Mouse (Mus musculus) CD4-positive helper T cell, adult 2 months (primary cell): ENCODE data around the gene Fez1.

Experiments used
- DNase-seq: peaks from one replicate; pipeline ENCODE4 v3.0.0-alpha.2; 2012; ENCODE audit warnings: low read depth, missing footprints, low spot score

Gene Fez1

DNA sequence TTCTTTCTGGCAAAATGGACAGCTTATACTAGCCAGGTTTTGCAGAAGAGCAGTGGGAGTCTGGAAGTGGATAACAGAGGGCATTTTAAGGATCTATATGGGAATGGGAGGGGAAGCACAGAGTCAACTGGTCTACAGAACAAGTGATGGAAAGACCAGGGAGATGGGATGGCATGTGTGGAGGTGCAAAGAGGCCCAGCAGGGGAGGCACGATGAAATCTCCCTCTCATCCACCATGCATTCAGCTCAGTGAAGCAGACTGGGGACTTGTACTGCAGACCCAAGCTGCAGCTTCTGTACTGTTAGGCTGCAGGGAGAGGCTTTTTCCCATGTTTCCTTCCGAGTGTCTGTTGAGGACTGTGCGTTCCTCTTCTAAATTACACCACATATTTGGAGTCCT lies 12.2 kb downstream of the Fez1 start:
- DNase-seq: no peak

- no peak for DNase-seq
Measured at GRCm38 (mm10) chr9:36846346-36846745, 24.7 kb downstream of the Fez1 start.

GRCm38 (mm10) chr9:36848661-36849060 lies 27.0 kb downstream of the Fez1 start:
- DNase-seq: no peak

- DNase-seq: no peak
Measured at GRCm38 (mm10) chr9:36850091-36850490, 28.4 kb downstream of the Fez1 start.

DNA sequence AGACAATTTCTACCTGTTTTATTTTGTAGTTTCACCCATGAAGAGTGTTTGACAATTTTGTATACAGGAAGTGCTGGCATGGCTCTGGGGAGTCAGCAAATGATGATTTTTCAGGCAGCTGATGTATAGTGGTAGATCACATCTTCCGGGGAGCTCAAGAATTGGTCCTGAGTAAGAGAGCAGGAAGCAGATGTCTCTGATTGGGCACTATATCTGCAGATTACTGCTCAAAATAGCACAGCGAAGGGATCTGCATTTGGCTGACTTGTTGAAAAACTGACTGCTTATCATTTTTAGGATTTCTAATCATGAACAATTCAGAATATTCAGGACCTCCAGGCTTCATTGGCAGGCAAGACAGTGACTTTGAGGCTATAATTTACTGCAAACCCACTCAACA lies 30.5 kb downstream of the Fez1 start:
- no peak for DNase-seq

DNA sequence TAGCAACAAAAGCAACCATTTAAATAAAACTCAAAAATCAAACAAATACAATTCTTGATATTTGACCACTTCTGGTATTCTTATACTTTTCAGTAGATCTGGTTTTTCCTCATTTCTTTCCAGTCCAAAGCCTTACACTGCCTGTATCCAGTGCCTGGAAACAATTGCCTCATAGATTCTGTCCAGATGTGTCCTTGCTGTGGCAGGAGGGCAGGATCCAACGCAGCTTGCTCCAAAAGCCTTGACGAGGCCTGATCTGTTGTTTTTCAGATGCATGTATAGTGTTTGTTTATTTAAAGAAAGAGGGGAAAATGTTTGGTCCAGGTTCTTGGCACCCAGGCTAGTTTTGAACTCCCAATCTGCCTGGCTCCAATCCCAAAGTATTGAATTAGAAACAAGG lies 34.7 kb downstream of the Fez1 start:
- no peak for DNase-seq

- DNase-seq: peak; percentile 42
Measured at GRCm38 (mm10) chr9:36857476-36858117, 35.9 kb downstream of the Fez1 start.

DNA sequence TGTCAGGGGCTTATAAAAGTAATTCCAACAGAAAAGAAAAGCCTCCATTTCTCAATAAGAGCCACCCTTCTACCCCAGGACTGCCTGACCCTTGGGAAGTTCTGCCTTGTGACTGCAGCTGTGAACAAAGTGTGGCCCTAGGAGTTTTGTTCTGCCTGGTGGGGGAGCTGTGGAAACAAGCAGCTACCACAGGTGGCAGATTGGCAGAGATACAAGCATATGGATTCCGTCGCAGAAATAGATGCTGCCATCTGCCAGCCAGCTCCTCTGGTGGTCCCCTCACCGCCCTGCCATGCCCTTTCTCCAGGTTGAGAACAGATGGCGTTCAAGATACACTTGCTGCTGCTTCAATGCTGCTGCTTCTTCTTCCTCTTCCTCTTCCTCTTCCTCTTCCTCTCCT lies 37.0 kb downstream of the Fez1 start:
- no peak for DNase-seq

GRCm38 (mm10) chr9:36862576-36862975 lies 40.9 kb downstream of the Fez1 start:
- no peak for DNase-seq

DNA sequence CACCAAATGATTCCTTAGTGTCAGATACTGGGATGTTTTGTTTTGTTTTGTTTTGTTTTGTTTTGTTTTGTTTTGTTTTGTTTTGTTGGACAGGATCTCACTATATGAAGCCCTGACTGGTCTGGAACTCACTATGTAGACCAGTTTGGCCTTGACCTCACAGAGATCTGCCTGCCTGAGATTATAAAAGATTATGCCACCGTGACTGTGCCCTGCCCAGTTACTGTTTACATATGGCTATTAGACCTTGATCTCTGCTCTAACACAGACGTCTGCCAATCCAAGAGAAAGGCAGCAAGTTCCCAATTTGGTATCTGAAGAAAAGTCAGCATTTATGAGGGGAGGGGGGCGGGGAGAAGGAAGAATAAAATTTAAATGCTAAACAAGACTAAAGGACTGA lies 42.0 kb downstream of the Fez1 start:
- DNase-seq: no peak

DNA sequence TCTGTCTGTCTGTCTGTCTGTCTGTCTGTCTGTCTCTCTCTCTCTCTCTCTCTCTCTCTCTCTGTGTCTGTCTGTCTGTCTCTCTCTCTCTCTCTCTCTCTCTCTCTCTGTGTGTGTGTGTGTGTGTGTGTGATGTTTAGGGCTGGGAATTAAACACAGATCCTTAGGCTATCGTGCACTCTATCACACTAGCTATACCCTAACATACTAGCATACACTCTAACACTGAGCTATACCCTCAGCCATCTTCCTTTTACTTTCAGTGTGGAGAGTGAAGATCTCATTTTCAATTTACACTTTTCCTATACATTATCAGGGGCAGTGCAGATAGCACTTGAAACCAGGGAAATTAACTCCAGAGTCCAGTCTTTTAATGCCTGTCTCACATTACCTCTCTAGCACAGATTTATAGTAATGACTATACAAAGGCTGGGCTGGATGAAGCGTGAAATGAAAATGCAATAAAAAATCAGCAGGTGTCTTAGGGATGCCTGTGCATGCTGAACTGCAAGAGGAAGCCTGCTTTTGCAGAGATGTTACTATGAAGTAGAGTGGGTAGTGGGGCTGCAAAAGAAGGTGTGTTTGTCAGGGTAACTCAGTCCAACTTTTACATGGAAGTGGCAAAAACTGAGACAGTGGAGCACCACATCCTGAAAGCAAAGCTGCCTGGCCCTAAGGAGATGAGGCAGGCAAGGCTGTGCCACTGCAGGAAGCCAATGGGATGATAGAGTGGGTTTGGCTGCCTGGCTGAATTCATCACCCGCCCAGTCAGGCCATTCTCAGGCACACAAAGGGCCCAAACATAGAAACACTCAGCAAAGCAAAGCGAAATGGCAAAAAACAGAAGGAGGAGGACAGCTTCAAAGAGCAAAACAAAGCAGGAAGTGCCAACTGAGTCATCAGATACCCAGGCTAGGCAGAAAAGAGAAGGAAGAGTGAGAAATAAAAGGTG lies 43.5 kb downstream of the Fez1 start:
- DNase-seq: no peak

DNA sequence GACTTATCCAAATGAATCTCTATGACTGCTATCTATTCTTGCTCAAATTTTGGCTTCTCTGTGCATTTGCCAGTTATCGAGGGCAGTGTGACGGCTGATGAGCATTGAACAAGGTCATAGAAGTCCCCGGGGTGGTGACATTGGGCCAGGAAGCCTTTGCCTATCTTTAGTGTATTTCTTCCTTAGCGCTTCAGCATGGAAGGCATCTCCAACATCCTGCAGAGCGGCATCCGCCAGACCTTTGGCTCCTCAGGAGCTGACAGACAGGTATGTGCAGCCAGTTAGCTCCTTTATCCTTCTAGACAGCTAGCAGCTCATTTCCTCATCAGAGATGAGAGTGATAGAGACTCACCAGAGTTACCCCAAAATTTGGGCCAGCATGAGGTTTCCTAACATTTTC lies 47.0 kb downstream of the Fez1 start:
- no peak for DNase-seq

- no peak for DNase-seq
Measured at GRCm38 (mm10) chr9:36870263-36870662, 48.6 kb downstream of the Fez1 start.

DNA sequence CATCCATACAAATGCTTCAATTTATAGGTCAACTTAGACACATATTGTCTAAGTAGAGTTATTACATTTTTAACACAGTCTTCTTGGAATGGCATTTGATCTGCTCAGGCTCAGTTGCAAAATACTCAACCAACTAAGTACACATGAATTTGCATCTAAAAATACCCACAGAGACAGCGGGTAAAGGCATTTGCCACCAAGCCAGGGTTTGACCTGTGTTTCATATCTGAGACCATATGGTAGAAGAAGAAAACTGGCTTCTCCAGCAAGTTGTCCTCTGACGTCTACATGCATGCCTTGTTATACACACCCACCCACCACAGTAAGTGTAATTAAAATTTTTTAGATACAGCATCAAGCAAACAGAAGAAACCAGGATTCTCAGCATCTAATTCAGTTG lies 52.1 kb downstream of the Fez1 start:
- DNase-seq: no peak

- DNase-seq: no peak
Measured at GRCm38 (mm10) chr9:36876313-36876712, 54.6 kb downstream of the Fez1 start.

GRCm38 (mm10) chr9:36876787-36877186 lies 55.1 kb downstream of the Fez1 start:
- no peak for DNase-seq

GRCm38 (mm10) chr9:36881615-36882014 lies 60.0 kb downstream of the Fez1 start:
- no peak for DNase-seq

- no peak for DNase-seq
Measured at GRCm38 (mm10) chr9:36882034-36882745, 60.5 kb downstream of the Fez1 start.

DNA sequence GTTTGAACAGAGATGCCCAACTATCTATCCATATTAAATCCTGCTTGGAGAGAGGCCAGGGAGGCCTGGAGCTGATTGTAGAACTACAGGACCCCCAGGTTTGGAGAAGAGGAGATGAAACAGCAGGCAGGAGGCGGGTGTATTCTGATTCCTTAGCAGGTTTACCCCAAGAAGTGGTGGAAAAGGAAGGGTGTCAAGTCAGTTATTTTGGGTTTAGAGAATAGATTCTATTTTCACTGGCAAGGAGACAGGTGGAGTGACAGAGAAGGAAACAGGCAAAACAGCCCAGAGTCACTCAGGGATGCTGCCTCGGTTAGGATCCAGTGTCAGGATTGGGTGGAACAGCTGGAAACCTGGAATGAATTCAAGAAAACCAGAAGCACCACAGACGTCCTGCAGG lies 61.9 kb downstream of the Fez1 start:
- DNase-seq: no peak

DNA sequence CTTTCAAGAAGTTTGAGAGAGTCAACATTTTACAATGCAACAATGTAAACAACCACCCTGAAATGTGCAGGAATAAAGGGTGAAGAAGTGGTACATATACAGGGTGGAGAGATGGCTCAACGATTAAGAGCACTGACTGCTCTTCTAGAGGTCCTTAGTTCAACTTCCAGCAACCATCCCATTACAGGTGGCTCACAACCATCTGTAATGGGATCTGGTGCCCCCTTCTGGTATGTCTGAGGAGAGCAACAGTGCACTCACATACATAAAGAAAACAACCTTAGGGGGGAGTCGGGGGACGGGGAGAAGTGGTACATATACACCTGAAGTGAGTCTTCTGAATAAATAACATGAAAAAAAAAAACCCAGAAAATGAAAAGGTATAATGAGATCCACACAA lies 63.6 kb downstream of the Fez1 start:
- DNase-seq: peak; percentile 19

GRCm38 (mm10) chr9:36890552-36890951 lies 68.9 kb downstream of the Fez1 start:
- DNase-seq: peak; percentile 13

DNA sequence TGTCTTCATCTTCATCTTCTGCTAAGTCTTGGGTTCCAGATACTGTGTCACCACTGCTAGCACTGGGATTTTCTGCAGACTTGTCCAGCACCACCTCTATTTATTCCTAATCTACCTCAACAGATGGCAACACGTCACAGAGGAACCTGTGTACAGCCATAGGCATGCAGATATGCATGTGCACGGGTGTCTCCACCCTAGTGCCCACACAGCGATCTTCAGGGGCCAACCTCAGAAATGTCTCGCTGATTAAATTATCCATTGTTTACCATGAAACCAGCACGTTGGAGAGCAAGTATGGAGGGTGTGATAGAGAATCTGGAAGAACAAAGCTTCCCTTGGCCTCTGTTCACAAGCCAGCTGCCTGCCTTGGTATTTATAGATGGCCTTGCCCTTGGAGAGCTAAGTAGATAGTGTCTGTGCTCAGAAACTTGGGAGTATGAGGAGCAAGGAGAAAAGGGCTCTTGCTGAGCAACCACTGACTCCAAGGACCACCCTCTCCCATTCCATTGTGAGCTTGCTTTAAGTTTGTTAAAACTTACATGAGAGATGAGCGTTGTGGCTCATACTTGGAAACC lies 71.8 kb downstream of the Fez1 start:
- DNase-seq: no peak
